Mouse (Mus musculus): ENCODE measurements around the gene Fus. TPM values are rescaled to one million over a fixed set of nuclear protein-coding genes. Genes with fewer than 3 reads are reported as not detected.

Fus gene
- polyA plus RNA-seq, 1 experiment from 2014 or later, result 46.3 TPM

- Histone ChIP-seq H3K9ac (ENCODE audit: low read depth, low read length) (no peak overlapping the region), H3K4me1 (ENCODE audit: control insufficient read depth, insufficient read depth, low read length) (peaks cover 4% of the 10 kb centered on the region), H3K4me2 (ENCODE audit: low read depth, low read length) (no peak overlapping the region), H3K27ac (replicated peaks; ENCODE audit: low read depth, low read length) (no peak overlapping the region), H3K27me3 (replicated peaks; ENCODE audit: control insufficient read depth, insufficient read depth, low read length) (peaks cover 18% of the 10 kb centered on the region; the same call in 1 of the 2 replicates), H3K36me3 (ENCODE audit: control insufficient read depth, insufficient read depth, low read length) (peaks cover 44% of the 10 kb centered on the region), H3K9me3 (ENCODE audit: control insufficient read depth, low read length) (no peaks in the 10 kb centered on the region), H3K4me3 (ENCODE audit: low read depth, low read length) (no peak overlapping the region)
- ATAC-seq (ENCODE audit: low read depth), result no peak
- WGBS, result 86% methylated on average over 11 of the region's 11 CpGs
- DNase-seq (ENCODE audit: low spot score), result no peak
Measured at GRCm38 (mm10) chr7:127926846-127927245, 40.4 kb upstream of the Fus start.

GRCm38 (mm10) chr7:127927726-127928125 lies 39.5 kb upstream of the Fus start:
- Histone ChIP-seq H3K4me2 (ENCODE audit: low read depth, low read length) (no peak overlapping the region), H3K9ac (ENCODE audit: low read depth, low read length) (no peak overlapping the region), H3K9me3 (ENCODE audit: control insufficient read depth, low read length) (no peaks in the 10 kb centered on the region), H3K27ac (replicated peaks; ENCODE audit: low read depth, low read length) (no peak overlapping the region), H3K36me3 (ENCODE audit: control insufficient read depth, insufficient read depth, low read length) (peaks cover 36% of the 10 kb centered on the region), H3K4me3 (ENCODE audit: low read depth, low read length) (no peak overlapping the region), H3K27me3 (replicated peaks; ENCODE audit: control insufficient read depth, insufficient read depth, low read length) (peaks cover 18% of the 10 kb centered on the region; the same call in 1 of the 2 replicates), H3K4me1 (ENCODE audit: control insufficient read depth, insufficient read depth, low read length) (peaks cover 4% of the 10 kb centered on the region)
- no peak for ATAC-seq (ENCODE audit: low read depth)
- WGBS, result 92% methylated on average over 8 of the region's 11 CpGs
- no peak for DNase-seq (ENCODE audit: low spot score)

- H3K9me3 ChIP-seq (ENCODE audit: control insufficient read depth, low read length), result no peaks in the 10 kb centered on the region
- H3K4me3 ChIP-seq (ENCODE audit: low read depth, low read length), result peak overlapping the region; percentile 36
- peaks cover 18% of the 10 kb centered on the region; the same call in 1 of the 2 replicates for H3K27me3 ChIP-seq (replicated peaks; ENCODE audit: control insufficient read depth, insufficient read depth, low read length)
- H3K9ac ChIP-seq (ENCODE audit: low read depth, low read length), result peak overlapping the region; percentile 60; the same call in 1 of the 2 replicates
- 64% methylated on average over 5 of the region's 5 CpGs for WGBS
- H3K36me3 ChIP-seq (ENCODE audit: control insufficient read depth, insufficient read depth, low read length), result peaks cover 28% of the 10 kb centered on the region
- no peak overlapping the region for H3K27ac ChIP-seq (replicated peaks; ENCODE audit: low read depth, low read length)
- H3K4me2 ChIP-seq (ENCODE audit: low read depth, low read length), result peak overlapping the region; percentile 48
- ATAC-seq (ENCODE audit: low read depth), result 0 out of 2 replicates have a peak, but pooled peaks have one; percentile 0
- H3K4me1 ChIP-seq (ENCODE audit: control insufficient read depth, insufficient read depth, low read length), result peaks cover 4% of the 10 kb centered on the region
- DNase-seq (ENCODE audit: low spot score), result no peak
Measured at GRCm38 (mm10) chr7:127928596-127928995, 38.7 kb upstream of the Fus start.

GRCm38 (mm10) chr7:127929923-127930322 lies 37.3 kb upstream of the Fus start, which contains the start of gene Prss8:
TSS of gene Prss8 (minus strand) at chr7:127930104.
- peak; percentile 61 for DNase-seq (ENCODE audit: low spot score)
- ATAC-seq (ENCODE audit: low read depth), result no peak
- Histone ChIP-seq H3K4me3 (ENCODE audit: low read depth, low read length) (peak within 1 kb of the TSS; percentile 36), H3K27ac (replicated peaks; ENCODE audit: low read depth, low read length) (no peak within 1 kb of the TSS), H3K27me3 (replicated peaks; ENCODE audit: control insufficient read depth, insufficient read depth, low read length) (peaks cover 18% of the 10 kb centered on the region; the same call in 1 of the 2 replicates), H3K9ac (ENCODE audit: low read depth, low read length) (peak within 1 kb of the TSS; percentile 60), H3K4me2 (ENCODE audit: low read depth, low read length) (peak within 1 kb of the TSS; percentile 48), H3K36me3 (ENCODE audit: control insufficient read depth, insufficient read depth, low read length) (peaks cover 15% of the 10 kb centered on the region), H3K4me1 (ENCODE audit: control insufficient read depth, insufficient read depth, low read length) (peaks cover 6% of the 10 kb centered on the region), H3K9me3 (ENCODE audit: control insufficient read depth, low read length) (no peaks in the 10 kb centered on the region)
- WGBS, result 13% methylated on average over 6 of the region's 6 CpGs

GRCm38 (mm10) chr7:127930636-127931035 lies 36.6 kb upstream of the Fus start:
- Histone ChIP-seq H3K4me2 (ENCODE audit: low read depth, low read length) (no peak overlapping the region), H3K36me3 (ENCODE audit: control insufficient read depth, insufficient read depth, low read length) (peaks cover 8% of the 10 kb centered on the region; the same call in 1 of the 2 replicates), H3K9ac (ENCODE audit: low read depth, low read length) (no peak overlapping the region), H3K9me3 (ENCODE audit: control insufficient read depth, low read length) (no peaks in the 10 kb centered on the region), H3K4me1 (ENCODE audit: control insufficient read depth, insufficient read depth, low read length) (peaks cover 7% of the 10 kb centered on the region), H3K4me3 (ENCODE audit: low read depth, low read length) (no peak overlapping the region), H3K27me3 (replicated peaks; ENCODE audit: control insufficient read depth, insufficient read depth, low read length) (peaks cover 18% of the 10 kb centered on the region; the same call in 1 of the 2 replicates), H3K27ac (replicated peaks; ENCODE audit: low read depth, low read length) (no peak overlapping the region)
- 67% methylated on average over 5 of the region's 5 CpGs for WGBS
- ATAC-seq (ENCODE audit: low read depth) (no peak), DNase-seq (ENCODE audit: low spot score) (no peak)

GRCm38 (mm10) chr7:127931351-127932135 lies 35.7 kb upstream of the Fus start:
- WGBS, result 27% methylated on average over 13 of the region's 13 CpGs
- H3K27ac ChIP-seq (replicated peaks; ENCODE audit: low read depth, low read length), result peak overlapping the region; percentile 36; the same call in 1 of the 2 replicates
- H3K9ac ChIP-seq (ENCODE audit: low read depth, low read length), result no peak overlapping the region
- H3K4me2 ChIP-seq (ENCODE audit: low read depth, low read length), result no peak overlapping the region
- peak; percentile 8; the same call in 1 of the 2 replicates for ATAC-seq (ENCODE audit: low read depth)
- peaks cover 13% of the 10 kb centered on the region for H3K4me1 ChIP-seq (ENCODE audit: control insufficient read depth, insufficient read depth, low read length)
- H3K36me3 ChIP-seq (ENCODE audit: control insufficient read depth, insufficient read depth, low read length), result peaks cover 3% of the 10 kb centered on the region; the same call in 1 of the 2 replicates
- peaks cover 18% of the 10 kb centered on the region; the same call in 1 of the 2 replicates for H3K27me3 ChIP-seq (replicated peaks; ENCODE audit: control insufficient read depth, insufficient read depth, low read length)
- no peak overlapping the region for H3K4me3 ChIP-seq (ENCODE audit: low read depth, low read length)
- no peaks in the 10 kb centered on the region for H3K9me3 ChIP-seq (ENCODE audit: control insufficient read depth, low read length)
- peak; percentile 57 for DNase-seq (ENCODE audit: low spot score)

GRCm38 (mm10) chr7:127932273-127933031 lies 34.8 kb upstream of the Fus start:
- no peaks in the 10 kb centered on the region for H3K9me3 ChIP-seq (ENCODE audit: control insufficient read depth, low read length)
- H3K27ac ChIP-seq (replicated peaks; ENCODE audit: low read depth, low read length), result no peak overlapping the region
- 16% methylated on average over 13 of the region's 13 CpGs for WGBS
- H3K4me2 ChIP-seq (ENCODE audit: low read depth, low read length), result no peak overlapping the region
- no peak overlapping the region for H3K4me3 ChIP-seq (ENCODE audit: low read depth, low read length)
- H3K36me3 ChIP-seq (ENCODE audit: control insufficient read depth, insufficient read depth, low read length), result no peaks in the 10 kb centered on the region
- ATAC-seq (ENCODE audit: low read depth), result peak; percentile 24; the same call in 1 of the 2 replicates
- peaks cover 13% of the 10 kb centered on the region for H3K4me1 ChIP-seq (ENCODE audit: control insufficient read depth, insufficient read depth, low read length)
- no peak overlapping the region for H3K9ac ChIP-seq (ENCODE audit: low read depth, low read length)
- peak; percentile 72 for DNase-seq (ENCODE audit: low spot score)
- H3K27me3 ChIP-seq (replicated peaks; ENCODE audit: control insufficient read depth, insufficient read depth, low read length), result peaks cover 18% of the 10 kb centered on the region; the same call in 1 of the 2 replicates

- Histone ChIP-seq H3K36me3 (ENCODE audit: control insufficient read depth, insufficient read depth, low read length) (no peaks in the 10 kb centered on the region), H3K4me2 (ENCODE audit: low read depth, low read length) (no peak overlapping the region), H3K27ac (replicated peaks; ENCODE audit: low read depth, low read length) (no peak overlapping the region), H3K4me1 (ENCODE audit: control insufficient read depth, insufficient read depth, low read length) (peaks cover 13% of the 10 kb centered on the region), H3K9ac (ENCODE audit: low read depth, low read length) (0 out of 2 replicates have a peak overlapping the region, but pooled peaks have one; percentile 58), H3K27me3 (replicated peaks; ENCODE audit: control insufficient read depth, insufficient read depth, low read length) (peaks cover 9% of the 10 kb centered on the region; the same call in 1 of the 2 replicates), H3K9me3 (ENCODE audit: control insufficient read depth, low read length) (no peaks in the 10 kb centered on the region), H3K4me3 (ENCODE audit: low read depth, low read length) (no peak overlapping the region)
- DNase-seq (ENCODE audit: low spot score) (no peak), ATAC-seq (ENCODE audit: low read depth) (no peak)
- WGBS, result 72% methylated on average over 5 of the region's 5 CpGs
Measured at GRCm38 (mm10) chr7:127934075-127934474, 33.2 kb upstream of the Fus start.
